ENCODE assay signal across 10 mouse cellular contexts in genomic region chr6:67195148-67195611, GRCm38 (mm10). TPM values are rescaled to one million over a fixed set of nuclear protein-coding genes. Genes with fewer than 3 reads are reported as not detected.
DNase-seq lines count a peak whose midpoint lies in the region; ATAC-seq lines count a peak whose summit lies in the region.
"Had no signal": no experiment of that assay in that cellular context is flagged by ENCODE, and none has a peak within 500 bp of the region (broad histone marks: within the 10 kb centered on the region; RNA-seq: fewer than 3 reads in every experiment).

No protein-coding gene starts in this region.

- no peaks in the 10 kb centered on the region for H3K27me3 ChIP-seq in heart, embryonic 14.5 days (ENCODE audit: control insufficient read depth, insufficient read depth, low read length)
- H3K27me3 ChIP-seq in embryonic facial prominence, embryonic 13.5 days, result 0 out of 2 replicates have a peak, but pooled peaks cover 5% of the 10 kb centered on the region
- H3K27me3 ChIP-seq in limb, embryonic 13.5 days, result no peaks in the 10 kb centered on the region
- H3K27me3 ChIP-seq: neural tube, embryonic 13.5 days had no signal

- 9% methylated on average over 7 of the region's 7 CpGs for WGBS in heart, embryonic 14.5 days
- WGBS in embryonic facial prominence, embryonic 13.5 days, result 3% methylated on average over 7 of the region's 7 CpGs
- 3% methylated on average over 7 of the region's 7 CpGs for WGBS in limb, embryonic 13.5 days

- ATAC-seq in heart, embryonic 14.5 days (ENCODE audit: insufficient number of reproducible peaks, insufficient read depth, low FRiP score, low read depth), result no peak
- no peak for ATAC-seq in embryonic facial prominence, embryonic 13.5 days (ENCODE audit: insufficient number of reproducible peaks, insufficient read depth, low FRiP score, low TSS enrichment, low read depth)
- peak; percentile 80 for ATAC-seq in limb, embryonic 13.5 days (ENCODE audit: low FRiP score, low read depth)
- ATAC-seq: liver, embryonic 12.5 days had no signal

- intact Hi-C loops in heart, postnatal 14 days (cut with DNase I), result no loop called here

- no peak overlapping the region for H3K4me3 ChIP-seq in heart, embryonic 14.5 days (ENCODE audit: control insufficient read depth in 1 of 2, insufficient read depth in 1 of 2, low read depth in 1 of 2, low read length in 2 of 2)
- H3K4me3 ChIP-seq in embryonic facial prominence, embryonic 13.5 days, result no peak overlapping the region
- H3K4me3 ChIP-seq in limb, embryonic 13.5 days, result no peak overlapping the region
- H3K4me3 ChIP-seq: liver, embryonic 12.5 days; neural tube, embryonic 13.5 days had no signal

- H3K36me3 ChIP-seq in heart, embryonic 14.5 days (ENCODE audit: control insufficient read depth, insufficient read depth, low read length), result no peaks in the 10 kb centered on the region
- no peaks in the 10 kb centered on the region for H3K36me3 ChIP-seq in embryonic facial prominence, embryonic 13.5 days
- H3K36me3 ChIP-seq in limb, embryonic 13.5 days, result no peaks in the 10 kb centered on the region
- H3K36me3 ChIP-seq: liver, embryonic 12.5 days; neural tube, embryonic 13.5 days had no signal

- H3K9ac ChIP-seq in heart, embryonic 14.5 days (ENCODE audit: low read length), result no peak overlapping the region
- no peak overlapping the region for H3K9ac ChIP-seq in embryonic facial prominence, embryonic 13.5 days
- no peak overlapping the region for H3K9ac ChIP-seq in limb, embryonic 13.5 days
- H3K9ac ChIP-seq: liver, embryonic 12.5 days; neural tube, embryonic 13.5 days had no signal

- no peak overlapping the region for H3K27ac ChIP-seq in heart, embryonic 14.5 days (replicated peaks in 1 of 2; ENCODE audit: control insufficient read depth in 1 of 2, insufficient read depth in 1 of 2, low read depth in 2 of 2, low read length in 2 of 2)
- H3K27ac ChIP-seq in embryonic facial prominence, embryonic 13.5 days, result no peak overlapping the region
- H3K27ac ChIP-seq in limb, embryonic 13.5 days, result no peak overlapping the region
- H3K27ac ChIP-seq: liver, embryonic 12.5 days; neural tube, embryonic 13.5 days had no signal

- H3K9me3 ChIP-seq in heart, embryonic 14.5 days (ENCODE audit: control insufficient read depth, low read length), result no peaks in the 10 kb centered on the region
- H3K9me3 ChIP-seq in embryonic facial prominence, embryonic 13.5 days, result no peaks in the 10 kb centered on the region
- no peaks in the 10 kb centered on the region for H3K9me3 ChIP-seq in limb, embryonic 13.5 days
- H3K9me3 ChIP-seq: liver, embryonic 12.5 days; neural tube, embryonic 13.5 days had no signal

- H3K4me2 ChIP-seq in heart, embryonic 14.5 days (ENCODE audit: low read length), result peak overlapping the region; percentile 17
- peak overlapping the region; percentile 31; the same call in 1 of the 2 replicates for H3K4me2 ChIP-seq in embryonic facial prominence, embryonic 13.5 days
- H3K4me2 ChIP-seq in limb, embryonic 13.5 days (replicated peaks), result 0 out of 2 replicates have a peak overlapping the region, but pooled peaks have one; percentile 12
- H3K4me2 ChIP-seq: liver, embryonic 12.5 days; neural tube, embryonic 13.5 days had no signal

- no peak for DNase-seq in heart, postnatal 14 days
- peak; percentile 42 for DNase-seq in ZHBTc4 (ENCODE audit: low read depth, low spot score)
- DNase-seq in right cerebral cortex, postnatal 4 days, result no peak
- no peak for DNase-seq in right cerebral cortex, postnatal 10 days (ENCODE audit: low spot score in 2 of 2)
- no peak for DNase-seq in T-cell, adult 2 months (ENCODE audit: low spot score)

- no peaks in the 10 kb centered on the region; a peak in 1 of 4 replicates for H3K4me1 ChIP-seq in heart, embryonic 14.5 days (ENCODE audit: control insufficient read depth in 2 of 2, insufficient read depth in 2 of 2, low read length in 2 of 2)
- peaks cover 15% of the 10 kb centered on the region for H3K4me1 ChIP-seq in embryonic facial prominence, embryonic 13.5 days
- no peaks in the 10 kb centered on the region for H3K4me1 ChIP-seq in limb, embryonic 13.5 days
- H3K4me1 ChIP-seq: liver, embryonic 12.5 days; neural tube, embryonic 13.5 days had no signal

RNA-seq across cellular contexts. Expression of gene Serbp1, which starts 42.8 kb away (rescaled TPM):
- 361 and 372 TPM in 2 replicates for polyA plus RNA-seq in heart, embryonic 14.5 days (2014; fragmentation: Nextera tagmentation; extraction: Ambion mirVana)
- 100 to 1,000 TPM; 191 to 198 TPM for total RNA-seq in heart, postnatal 14 days (2021)
- polyA plus RNA-seq in embryonic facial prominence, embryonic 13.5 days (2015; fragmentation: Nextera tagmentation; extraction: Ambion mirVana), result 432 TPM in 2 replicates
- polyA plus RNA-seq in limb, embryonic 13.5 days (2015; fragmentation: Nextera tagmentation; extraction: Ambion mirVana), result 391 and 419 TPM in 2 replicates
